Mouse (Mus musculus): ENCODE results near the gene Rora. TPM values are rescaled to one million over a fixed set of nuclear protein-coding genes. Genes with fewer than 3 reads are reported as not detected.
A peak's percentile ranks its signal among the peaks of the same experiment; 100 is the strongest.

Rora gene
- total RNA-seq, 2 experiments from 2014 or later: 30.3 to 33.6 TPM

DNA sequence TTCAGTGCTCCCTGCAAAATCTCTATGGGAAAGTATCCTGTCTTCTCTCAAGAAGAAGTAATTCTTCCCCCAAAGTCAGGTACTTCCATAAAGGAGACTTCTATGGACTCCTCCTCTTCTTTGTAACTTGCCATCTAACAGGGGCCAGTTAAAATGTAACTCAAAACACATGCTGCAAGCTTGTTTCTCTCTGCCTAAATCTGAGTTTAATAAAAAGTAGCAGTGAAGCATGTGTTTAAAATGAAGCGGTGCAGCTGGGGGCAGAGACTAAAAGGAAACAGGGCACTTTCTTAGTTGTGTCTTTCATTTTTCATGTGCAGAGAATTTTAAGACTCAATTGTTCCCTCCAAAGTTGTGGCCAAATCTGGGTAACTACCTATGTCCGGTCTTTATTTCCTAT is 221.0 kb downstream of the Rora start:
- intact Hi-C loops (cut with DNase I): no loop called here
- no peak for DNase-seq

GRCm38 (mm10) chr9:68875791-68876190 is 222.2 kb downstream of the Rora start:
- intact Hi-C loops (cut with DNase I): no loop called here
- no peak for DNase-seq

DNA sequence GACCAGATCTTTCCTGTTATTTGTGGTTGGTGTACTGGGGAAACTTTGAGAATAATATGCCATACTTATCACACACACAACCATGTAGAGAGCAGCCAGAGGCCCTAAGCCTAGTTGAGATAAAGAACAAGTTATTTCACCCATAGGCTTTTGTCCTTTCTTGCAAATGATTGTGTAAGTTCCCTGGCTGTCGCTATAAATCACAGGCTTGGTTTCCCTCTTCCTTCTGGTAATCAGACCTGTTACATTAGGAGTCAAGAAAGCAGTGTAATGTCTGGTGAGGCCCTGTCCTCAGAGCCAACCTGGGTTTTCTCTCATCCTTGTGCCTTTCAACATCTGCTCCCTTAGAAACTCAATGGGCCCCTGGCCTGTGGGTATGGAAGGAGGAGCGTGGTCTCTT is 222.7 kb downstream of the Rora start:
- intact Hi-C loops (cut with DNase I): no loop called here
- no peak for DNase-seq

DNA sequence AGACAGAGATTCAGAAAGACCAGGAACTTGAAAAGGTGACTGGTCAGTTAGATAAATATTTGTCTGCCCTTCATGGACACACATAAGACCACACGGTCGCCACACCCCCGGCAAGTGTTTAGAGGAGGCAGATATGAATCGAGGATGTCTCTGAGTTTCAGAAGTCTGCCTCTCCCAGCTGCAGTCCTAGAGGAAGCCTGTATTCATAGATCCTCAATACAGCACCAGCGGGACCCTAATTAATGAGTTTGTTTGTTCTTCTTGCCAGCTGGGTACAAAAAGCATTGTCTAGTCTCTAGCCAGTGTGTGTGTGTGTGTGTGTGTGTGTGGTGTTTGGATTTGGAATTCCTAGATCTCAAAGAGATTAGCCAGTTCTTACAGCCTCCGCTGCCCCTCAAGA is 228.3 kb downstream of the Rora start:
- intact Hi-C loops (cut with DNase I): no loop called here
- DNase-seq: no peak

DNA sequence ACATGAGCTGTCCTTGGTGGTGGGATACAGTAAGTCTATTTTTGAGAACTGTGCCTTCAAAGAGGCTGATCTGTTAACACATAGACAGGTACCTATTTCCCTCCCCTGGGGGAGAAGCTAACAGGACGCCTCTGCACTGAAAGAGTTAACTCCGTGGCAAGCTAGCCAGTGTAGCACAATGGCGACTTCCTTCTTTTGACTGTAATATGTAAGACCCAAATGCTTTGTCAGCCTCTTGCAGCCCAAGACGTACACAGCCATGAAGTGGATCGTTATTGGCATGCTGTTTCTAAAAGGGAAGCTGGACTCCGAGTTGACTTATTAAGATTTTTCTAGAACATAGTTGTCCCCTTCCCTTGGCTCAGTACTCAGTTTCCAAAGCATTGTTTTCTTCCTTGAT is 229.4 kb downstream of the Rora start:
- no peak for DNase-seq
- intact Hi-C loops (cut with DNase I): no loop called here

- intact Hi-C loops (cut with DNase I): no loop called here
- DNase-seq: no peak
These were observed 230.1 kb downstream of the Rora start for GRCm38 (mm10) chr9:68883687-68884086.

- peak; percentile 39 to 40 for DNase-seq
- intact Hi-C loops (cut with DNase I): no loop called here
These were observed 231.0 kb downstream of the Rora start for GRCm38 (mm10) chr9:68884451-68885035.

DNA sequence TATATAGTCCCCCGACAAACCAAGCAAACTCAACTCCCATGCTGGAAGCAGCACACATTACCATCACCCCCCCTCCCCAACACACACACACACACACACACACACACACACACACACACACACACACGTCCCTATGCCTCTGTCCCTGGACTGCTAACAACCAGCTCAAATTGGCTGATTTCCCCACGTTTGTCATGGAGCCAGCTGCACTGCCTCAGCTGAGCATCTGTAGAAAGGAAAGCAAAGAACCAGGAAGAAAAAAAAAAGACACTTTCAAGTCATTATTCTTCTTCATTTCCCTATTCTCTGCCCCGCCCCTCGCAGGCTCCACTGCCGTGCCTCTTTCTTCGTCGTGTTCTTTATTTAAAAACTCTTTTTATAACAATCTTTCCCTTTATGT is 235.1 kb downstream of the Rora start:
- intact Hi-C loops (cut with DNase I): loop anchor here (2.0 kb wide), 1 partner anchor 24 kb away; no protein-coding TSS in a partner anchor
- peak; percentile 68 to 71 for DNase-seq

GRCm38 (mm10) chr9:68891431-68891830 is 237.8 kb downstream of the Rora start:
- intact Hi-C loops (cut with DNase I): no loop called here
- DNase-seq: no peak

- no peak for DNase-seq
- intact Hi-C loops (cut with DNase I): no loop called here
These were observed 238.8 kb downstream of the Rora start for GRCm38 (mm10) chr9:68892356-68892755.

- DNase-seq: no peak
- intact Hi-C loops (cut with DNase I): no loop called here
These were observed 239.3 kb downstream of the Rora start for GRCm38 (mm10) chr9:68892859-68893258.

DNA sequence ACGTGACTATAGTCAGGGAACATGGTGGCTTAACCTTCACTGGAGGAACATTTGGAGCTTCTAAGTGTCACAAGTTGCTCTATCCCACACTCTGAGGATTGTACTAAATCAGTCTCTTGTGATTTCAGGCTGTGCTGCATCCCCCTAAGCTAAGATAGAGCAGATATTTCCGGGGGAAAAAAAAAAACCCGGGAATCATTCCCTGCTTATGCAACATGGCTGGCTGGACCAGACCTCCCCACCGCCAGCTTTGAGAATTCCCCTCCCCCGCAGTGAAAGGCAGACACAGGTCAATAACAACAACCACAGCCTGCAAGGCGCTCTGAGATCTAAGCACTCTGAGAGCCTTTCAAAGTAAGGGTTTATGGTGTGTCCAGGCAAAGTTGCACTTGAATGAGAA is 244.7 kb downstream of the Rora start:
- intact Hi-C loops (cut with DNase I): no loop called here
- DNase-seq: peak; percentile 32 to 51

GRCm38 (mm10) chr9:68899525-68900222 is 246.1 kb downstream of the Rora start:
- intact Hi-C loops (cut with DNase I): no loop called here
- DNase-seq: no peak

- no peak for DNase-seq
- intact Hi-C loops (cut with DNase I): no loop called here
These were observed 252.8 kb downstream of the Rora start for GRCm38 (mm10) chr9:68906361-68906883.

DNA sequence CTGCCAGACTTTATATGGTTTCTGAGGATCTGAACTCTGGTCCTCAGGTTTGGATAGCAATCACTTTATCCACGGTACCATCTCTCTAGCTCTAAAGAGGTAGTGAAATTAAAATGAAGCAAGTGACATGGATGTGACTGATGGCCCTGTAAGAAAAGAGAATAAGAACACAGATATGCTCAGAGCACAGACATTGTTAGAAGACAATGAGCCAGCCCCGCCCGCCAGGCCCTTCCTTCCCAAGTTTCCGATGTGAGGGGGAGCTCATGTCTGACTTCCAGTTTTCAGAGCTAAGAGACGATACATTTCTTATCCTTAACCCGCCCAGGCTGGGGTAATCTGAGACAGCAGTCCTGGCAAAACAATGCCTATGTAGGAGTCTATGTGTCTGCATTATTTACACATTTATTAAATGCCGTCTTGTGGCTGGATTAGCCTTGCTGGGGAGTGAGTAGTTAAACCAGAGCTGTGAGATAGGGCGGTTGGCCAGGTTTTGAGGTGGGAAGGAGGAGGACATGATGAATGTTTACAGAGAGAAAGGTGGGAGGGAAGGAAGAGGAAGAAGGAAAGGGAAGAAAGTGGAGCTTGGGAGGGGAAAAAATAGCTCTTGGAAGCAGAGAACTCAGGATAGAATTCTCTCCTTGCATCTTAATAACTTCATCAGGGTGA is 259.0 kb downstream of the Rora start:
- peak in 1 of 2 experiments; percentile 40 for DNase-seq
- intact Hi-C loops (cut with DNase I): loop anchor here (2.0 kb wide), 1 partner anchor 24 kb away; no protein-coding TSS in a partner anchor

GRCm38 (mm10) chr9:68913191-68913697 is 259.7 kb downstream of the Rora start:
- intact Hi-C loops (cut with DNase I): loop anchor here (2.0 kb wide), 1 partner anchor 24 kb away; no protein-coding TSS in a partner anchor
- DNase-seq: no peak

GRCm38 (mm10) chr9:68914541-68915275 is 261.1 kb downstream of the Rora start:
- DNase-seq: peak in 1 of 2 experiments; percentile 12
- intact Hi-C loops (cut with DNase I): no loop called here

DNA sequence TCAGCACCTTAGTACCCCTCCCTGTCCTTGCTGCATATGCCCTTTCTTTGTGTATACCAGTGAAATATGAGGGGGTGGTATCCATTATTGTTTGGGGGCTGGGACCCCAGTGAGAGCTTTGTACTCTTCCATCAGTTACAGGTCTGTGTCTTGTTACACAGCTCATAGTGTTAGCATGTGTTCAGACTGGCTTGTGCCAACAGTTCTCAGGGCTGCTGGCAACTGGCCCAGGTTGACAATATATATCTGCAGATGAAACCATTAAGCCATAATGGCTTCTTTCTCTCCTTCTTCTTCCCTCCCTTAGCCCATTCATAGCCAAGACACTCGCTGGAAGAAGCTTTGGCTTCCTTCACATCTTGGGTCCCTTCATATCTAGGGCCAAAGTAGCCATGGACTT is 263.2 kb downstream of the Rora start:
- intact Hi-C loops (cut with DNase I): no loop called here
- no peak for DNase-seq

- DNase-seq: no peak
- intact Hi-C loops (cut with DNase I): no loop called here
These were observed 269.6 kb downstream of the Rora start for GRCm38 (mm10) chr9:68923128-68923601.

- DNase-seq: no peak
- intact Hi-C loops (cut with DNase I): no loop called here
These were observed 272.8 kb downstream of the Rora start for GRCm38 (mm10) chr9:68926406-68926805.
